Mouse (Mus musculus) MEL (cell line): ENCODE results near the gene Cdyl. TPM values are rescaled to one million over a fixed set of nuclear protein-coding genes. Genes with fewer than 3 reads are reported as not detected.
A peak's percentile ranks its signal among the peaks of the same experiment; 100 is the strongest.

ENCODE experiments used
- DNase-seq: peaks from one replicate; pipeline ENCODE4 v3.0.0; 2011; ENCODE audit warnings: low read depth, low spot score
- H3K27ac ChIP-seq: 2 replicates; pipeline ENCODE4 v1.5.1; 2012; ENCODE audit warnings: low read depth, mild to moderate bottlenecking, control low read depth, low read length, moderate library complexity; ENCODE audit not compliant: control insufficient read depth
- H3K27me3 ChIP-seq, 2 experiments: fragments of 150-350 bp in 1 of 2; sonication (generic) in 1 of 2; 2 replicates each; pipeline ENCODE4 v1.6.1; 2012; ENCODE audit warnings: low read length in 2 of 2, mild to moderate bottlenecking in 2 of 2, improper control_type of control experiment in 1 of 2, moderate library complexity in 1 of 2; ENCODE audit not compliant: insufficient read depth in 2 of 2, control insufficient read depth in 1 of 2
- H3K36me3 ChIP-seq, 2 experiments: 2 replicates each; pipeline ENCODE4 v1.6.1; 2012 to 2014; ENCODE audit warnings: low read length in 2 of 2, improper control_type of control experiment in 1 of 2, inconsistent platforms in 1 of 2, mild to moderate bottlenecking in 1 of 2; ENCODE audit not compliant: insufficient read depth in 2 of 2, control insufficient read depth in 1 of 2
- H3K4me1 ChIP-seq, 2 experiments: fragments of 150-350 bp in 1 of 2; sonication (generic) in 1 of 2; 2 replicates each; pipeline ENCODE4 v1.6.1; 2012; ENCODE audit warnings: low read length in 2 of 2, improper control_type of control experiment in 1 of 2, mild to moderate bottlenecking in 1 of 2; ENCODE audit not compliant: insufficient read depth in 2 of 2, control insufficient read depth in 1 of 2
- H3K4me3 ChIP-seq, 2 experiments: fragments of 150-350 bp in 1 of 2; sonication (generic) in 1 of 2; 2 replicates each; pipeline ENCODE4 v1.5.1; 2012; ENCODE audit warnings: low read depth in 2 of 2, low read length in 2 of 2, mild to moderate bottlenecking in 2 of 2, moderate library complexity in 2 of 2, control low read depth in 1 of 2, improper control_type of control experiment in 1 of 2; ENCODE audit not compliant: control insufficient read depth in 1 of 2, insufficient read depth in 1 of 2
- H3K79me2 ChIP-seq: 2 replicates; pipeline ENCODE4 v1.6.1; 2012; ENCODE audit warnings: mild to moderate bottlenecking, low read length, moderate library complexity; ENCODE audit not compliant: control insufficient read depth, poor library complexity, insufficient read depth
- H3K9ac ChIP-seq: 2 replicates; pipeline ENCODE4 v1.6.1; 2012; ENCODE audit warnings: low read depth, mild to moderate bottlenecking, control low read depth, low read length, moderate library complexity; ENCODE audit not compliant: control insufficient read depth, poor library complexity, severe bottlenecking
- H3K9me3 ChIP-seq: fragments of 150-350 bp; sonication (generic); replicated peaks from 2 replicates; pipeline ENCODE4 v1.6.1; 2012; ENCODE audit warnings: mild to moderate bottlenecking, low read length, improper control_type of control experiment, moderate library complexity; ENCODE audit not compliant: insufficient read depth
- BHLHE40 ChIP-seq: IDR thresholded peaks from 2 replicates; pipeline ENCODE4 v1.6.1; 2012; ENCODE audit warnings: low read depth, mild to moderate bottlenecking, inconsistent platforms, low read length, improper control_type of control experiment, borderline replicate concordance
- E2F4 ChIP-seq: IDR thresholded peaks from 2 replicates; pipeline ENCODE4 v1.6.1; 2011; ENCODE audit warnings: low read depth, low read length, improper control_type of control experiment, borderline replicate concordance
- EP300 ChIP-seq, 2 experiments: IDR thresholded peaks; 2 replicates each; pipeline ENCODE4 v1.6.1; 2011; ENCODE audit warnings: improper control_type of control experiment in 2 of 2, low read length in 2 of 2, low read depth in 1 of 2, mild to moderate bottlenecking in 1 of 2
- ETS1 ChIP-seq: IDR thresholded peaks from 2 replicates; pipeline ENCODE4 v1.6.1; 2012; ENCODE audit warnings: low read depth, mild to moderate bottlenecking, inconsistent platforms, low read length, improper control_type of control experiment, moderate library complexity
- GATA1 ChIP-seq: IDR thresholded peaks from 2 replicates; pipeline ENCODE4 v1.6.1; 2011; ENCODE audit warnings: low read depth, low read length, improper control_type of control experiment
- HCFC1 ChIP-seq: IDR thresholded peaks from 2 replicates; pipeline ENCODE4 v1.6.1; 2012; ENCODE audit warnings: low read depth, mild to moderate bottlenecking, inconsistent platforms, low read length, improper control_type of control experiment, moderate library complexity
- KAT2A ChIP-seq: conservative IDR thresholded peaks from 2 replicates; pipeline ENCODE4 v1.6.1; 2012; ENCODE audit warnings: low read depth, low read length, improper control_type of control experiment, inconsistent platforms
- MAFK ChIP-seq: IDR thresholded peaks from 2 replicates; pipeline ENCODE4 v1.6.1; 2011; ENCODE audit warnings: low read depth, mild to moderate bottlenecking, low read length, improper control_type of control experiment, borderline replicate concordance
- MAZ ChIP-seq: IDR thresholded peaks from 2 replicates; pipeline ENCODE4 v1.6.1; 2012; ENCODE audit warnings: low read depth, mild to moderate bottlenecking, inconsistent platforms, low read length, improper control_type of control experiment
- MEF2A ChIP-seq: IDR thresholded peaks from 2 replicates; pipeline ENCODE4 v1.6.1; 2014; ENCODE audit warnings: low read depth, mild to moderate bottlenecking, inconsistent platforms, low read length, improper control_type of control experiment; ENCODE audit not compliant: poor library complexity, insufficient replicate concordance, severe bottlenecking; ENCODE audit errors: extremely low read depth
- MXI1 ChIP-seq: IDR thresholded peaks from 2 replicates; pipeline ENCODE4 v1.6.1; 2011; ENCODE audit warnings: mild to moderate bottlenecking, low read depth, low read length, improper control_type of control experiment
- MYB ChIP-seq: IDR thresholded peaks from 2 replicates; pipeline ENCODE4 v1.6.1; 2011; ENCODE audit warnings: mild to moderate bottlenecking, low read depth, low read length, improper control_type of control experiment
- NELFE ChIP-seq: IDR thresholded peaks from 2 replicates; pipeline ENCODE4 v1.6.1; 2011; ENCODE audit warnings: low read depth, low read length, improper control_type of control experiment
- NRF1 ChIP-seq: IDR thresholded peaks from 2 replicates; pipeline ENCODE4 v1.6.1; 2014; ENCODE audit warnings: low read depth, mild to moderate bottlenecking, inconsistent platforms, low read length, improper control_type of control experiment, moderate library complexity; ENCODE audit not compliant: poor library complexity, insufficient read depth, severe bottlenecking
- POLR2AphosphoS5 ChIP-seq: IDR thresholded peaks from 2 replicates; pipeline ENCODE4 v1.6.1; 2012; ENCODE audit warnings: low read depth, borderline replicate concordance, mild to moderate bottlenecking, inconsistent platforms, low read length, moderate library complexity, mixed read lengths
- RAD21 ChIP-seq: IDR thresholded peaks from 2 replicates; pipeline ENCODE4 v1.6.1; 2011; ENCODE audit warnings: mild to moderate bottlenecking, low read depth, low read length, improper control_type of control experiment
- RCOR1 ChIP-seq: IDR thresholded peaks from 2 replicates; pipeline ENCODE4 v1.6.1; 2012; ENCODE audit warnings: low read depth, mild to moderate bottlenecking, inconsistent platforms, low read length, improper control_type of control experiment
- SIN3A ChIP-seq: IDR thresholded peaks from 2 replicates; pipeline ENCODE4 v1.6.1; 2012; ENCODE audit warnings: low read length, improper control_type of control experiment, inconsistent platforms
- ZC3H11A ChIP-seq: IDR thresholded peaks from 2 replicates; pipeline ENCODE4 v1.6.1; 2012; ENCODE audit warnings: low read depth, mild to moderate bottlenecking, inconsistent platforms, low read length, improper control_type of control experiment
- ZNF384 ChIP-seq: IDR thresholded peaks from 2 replicates; pipeline ENCODE4 v1.6.1; 2012; ENCODE audit warnings: low read depth, mild to moderate bottlenecking, inconsistent platforms, low read length, improper control_type of control experiment
- polyA plus RNA-seq, 2 experiments: library from polyadenylated mRNA; stranded (reverse) in 1 of 2; unstranded in 1 of 2; fragments of >175 nt in 1 of 2; fragments of >200 nt in 1 of 2; gene quantifications; 2 replicates each; pipeline versions ENCODE4 v1.2.1 to v1.2.4; 2012; ENCODE audit warnings: low replicate concordance in 2 of 2, low read depth in 1 of 2; ENCODE audit not compliant: insufficient read length in 2 of 2, insufficient read depth in 1 of 2, missing spikeins in 1 of 2
- total RNA-seq: library from RNA; depleted of rRNA; stranded (reverse); fragments of 300-350 nt; gene quantifications from 2 replicates; pipeline ENCODE4 v1.2.3, GENCODE M21; 2012

The Cdyl gene
- total and polyA plus RNA-seq, 3 experiments: 8.9 to 32.2 TPM; not detected in 1

GRCm38 (mm10) chr13:35647132-35647823, 12.4 kb upstream of the Cdyl start:
- Histone ChIP-seq H3K4me1 (peaks cover 5 to 13% of the 10 kb centered on the region in 2 experiments), H3K27ac (peak overlapping the region; percentile 41; the same call in 1 of the 2 replicates), H3K79me2 (no peaks in the 10 kb centered on the region), H3K9me3 (no peaks in the 10 kb centered on the region), H3K9ac (no peak overlapping the region), H3K36me3 (peaks cover 0 to 17% of the 10 kb centered on the region in 2 experiments; a peak in 2 of 4 replicates), H3K4me3 (no peak overlapping the region), H3K27me3 (no peaks in the 10 kb centered on the region)
- TF ChIP-seq GATA1 (peak; percentile 23; the same call in 1 of the 2 replicates), ZNF384 (peak; percentile 89), BHLHE40 (no peak), SIN3A (peak; percentile 35; the same call in 1 of the 2 replicates), EP300 (IDR thresholded peaks at IDR 0.05; ENCODE audit: low read depth in 1 of 2, low read length in 2 of 2) (peak; percentile 51 to 79), ETS1 (peak; percentile 45; the same call in 1 of the 2 replicates), RCOR1 (peak; percentile 77), MAZ (no peak)
- peak; percentile 87 for DNase-seq

GRCm38 (mm10) chr13:35650284-35650872, 9.3 kb upstream of the Cdyl start:
- no peaks in the 10 kb centered on the region for H3K9me3 ChIP-seq
- H3K79me2 ChIP-seq: no peaks in the 10 kb centered on the region
- peaks cover 5 to 10% of the 10 kb centered on the region in 2 experiments for H3K4me1 ChIP-seq
- H3K27me3 ChIP-seq: no peaks in the 10 kb centered on the region
- H3K4me3 ChIP-seq: no peak overlapping the region
- no peak for DNase-seq
- peaks cover 0 to 14% of the 10 kb centered on the region in 2 experiments; a peak in 2 of 4 replicates for H3K36me3 ChIP-seq
- no peak overlapping the region for H3K27ac ChIP-seq
- no peak overlapping the region for H3K9ac ChIP-seq
- TF ChIP-seq HCFC1: no peak
- no peak for TF ChIP-seq ZNF384
- TF ChIP-seq NELFE: no peak
- no peak for TF ChIP-seq E2F4
- no peak for TF ChIP-seq MEF2A
- TF ChIP-seq MXI1: no peak
- TF ChIP-seq MYB: no peak
- no peak for TF ChIP-seq GATA1
- TF ChIP-seq POLR2AphosphoS5: no peak
- TF ChIP-seq KAT2A: no peak
- no peak for TF ChIP-seq SIN3A
- no peak for TF ChIP-seq EP300 (IDR thresholded peaks at IDR 0.05; ENCODE audit: low read depth in 1 of 2, low read length in 2 of 2)
- TF ChIP-seq ZC3H11A: no peak
- TF ChIP-seq MAFK: no peak
- no peak for TF ChIP-seq NRF1
- no peak for TF ChIP-seq RAD21
- TF ChIP-seq, all 39 proteins: peak for 0
